Mouse (Mus musculus) kidney, adult 9 months (tissue): ENCODE data around the gene Slc26a5.

Experiments
- DNase-seq: peaks from one replicate; pipeline ENCODE4 v3.0.0; 2022

The Slc26a5 gene

DNA sequence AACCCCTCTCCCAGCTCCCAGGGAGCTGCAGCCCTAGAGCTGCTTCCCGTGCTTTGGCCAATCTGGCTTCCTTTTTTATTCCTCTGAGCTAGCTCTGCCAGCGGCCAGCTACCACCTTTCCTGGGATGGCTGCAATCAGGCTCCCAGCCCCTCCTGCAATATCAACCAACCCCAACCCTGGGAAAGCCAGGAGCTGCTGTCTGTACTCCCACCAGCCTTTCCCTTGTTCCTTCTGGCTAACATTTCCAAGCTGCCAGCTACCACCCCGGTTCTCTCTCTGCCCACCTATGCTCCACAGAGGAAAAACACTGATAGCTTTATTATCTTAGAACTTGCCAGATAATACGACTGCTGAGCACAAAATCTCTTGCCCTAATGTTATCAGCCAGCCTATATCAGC lies 60.6 kb downstream of the Slc26a5 start:
- no peak for DNase-seq

DNA sequence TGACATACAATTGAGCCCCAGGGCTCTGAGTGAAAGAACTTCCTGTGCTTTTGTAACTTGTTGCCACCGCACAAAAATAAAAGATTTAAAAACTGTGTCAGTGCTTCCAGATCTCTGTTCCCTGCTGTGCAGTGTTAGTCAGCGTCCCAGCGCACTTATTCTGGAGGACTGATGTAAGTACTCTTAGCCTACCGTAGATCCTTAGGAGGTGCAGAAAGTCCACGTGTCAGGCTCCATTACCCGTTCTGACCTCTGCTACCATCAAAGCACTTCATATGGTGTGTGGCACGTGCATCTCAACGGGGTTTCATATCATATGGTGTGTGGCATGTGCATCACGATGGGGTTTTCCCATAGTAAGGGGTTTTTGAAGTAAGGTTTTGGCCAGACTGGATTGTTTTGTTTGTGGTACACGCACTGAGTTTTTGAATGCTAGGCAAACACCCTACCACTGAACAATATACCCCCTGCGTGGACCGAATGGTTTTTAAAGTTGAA lies 61.7 kb downstream of the Slc26a5 start:
- no peak for DNase-seq

- DNase-seq: no peak
Measured at GRCm38 (mm10) chr5:21802907-21803306, 62.5 kb downstream of the Slc26a5 start.

- DNase-seq: no peak
Measured at GRCm38 (mm10) chr5:21792166-21792565, 73.2 kb downstream of the Slc26a5 start.

GRCm38 (mm10) chr5:21789061-21789460 lies 76.3 kb downstream of the Slc26a5 start:
- DNase-seq: no peak

DNA sequence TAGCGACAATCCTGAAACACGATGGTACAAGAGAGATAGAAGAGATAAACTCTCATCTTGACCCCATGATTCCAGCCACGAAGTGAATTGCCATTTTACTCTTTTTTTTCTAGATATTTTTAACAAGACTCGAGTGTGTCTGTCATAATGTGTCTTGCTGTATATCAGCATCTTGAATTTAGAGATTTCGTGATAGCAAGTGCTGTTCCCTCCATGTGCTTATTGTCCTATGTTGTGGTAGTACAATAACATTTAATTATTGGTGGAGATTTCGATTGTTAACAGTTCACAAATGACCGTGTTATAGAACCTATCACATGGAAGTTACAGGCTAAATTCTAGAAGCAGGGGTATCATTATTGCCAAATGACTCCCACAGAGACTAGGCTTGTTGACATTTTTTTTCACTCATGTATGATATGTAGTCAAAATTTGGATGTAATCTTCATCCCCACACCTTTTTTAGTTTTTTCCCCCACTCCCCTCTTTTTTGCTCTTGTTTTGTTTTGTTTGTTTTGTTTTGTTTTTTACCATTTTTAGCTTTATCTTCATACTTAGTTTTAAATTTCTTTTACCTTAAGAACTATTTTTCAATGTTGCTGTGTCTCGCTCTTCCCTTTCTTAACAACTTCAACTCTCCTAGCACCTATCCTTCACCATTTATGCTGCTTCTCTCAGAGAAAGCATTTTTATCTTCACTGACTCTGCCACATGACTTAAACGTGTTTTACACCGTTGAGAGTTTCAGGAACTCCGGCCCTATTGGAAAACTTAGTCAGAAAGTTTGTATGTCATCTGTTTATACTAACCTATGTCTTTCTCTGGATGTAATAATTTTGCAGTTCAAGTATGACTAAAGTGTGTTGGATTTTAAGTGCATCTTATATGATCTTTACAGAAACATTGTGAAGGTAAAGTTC lies 78.0 kb downstream of the Slc26a5 start:
- DNase-seq: no peak

- DNase-seq: peak; percentile 93
Measured at GRCm38 (mm10) chr5:21786258-21787185, 78.9 kb downstream of the Slc26a5 start.

GRCm38 (mm10) chr5:21785776-21786175 lies 79.6 kb downstream of the Slc26a5 start:
- DNase-seq: no peak

DNA sequence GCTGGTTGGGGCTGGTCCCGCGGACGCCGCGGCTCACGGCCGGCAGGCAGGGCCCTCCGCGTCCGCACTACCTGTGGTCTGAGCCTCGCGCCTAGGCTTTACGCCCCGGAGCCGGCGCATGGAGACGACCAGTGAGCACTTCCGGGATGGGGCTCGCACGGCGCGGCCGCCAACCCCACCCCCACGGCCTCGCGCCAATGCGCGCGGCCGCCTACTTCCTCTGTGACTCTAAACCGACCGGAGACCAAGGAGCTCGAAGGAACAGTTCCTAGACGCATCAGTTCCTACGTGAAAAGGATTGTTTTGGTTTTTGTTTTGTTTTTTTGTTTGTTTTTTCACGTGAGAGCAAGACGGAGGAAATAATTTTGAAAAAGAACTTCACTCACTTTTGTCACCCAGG lies 80.4 kb downstream of the Slc26a5 start, which contains the start of the genes Dnajc2 and Psmc2:
Gene Dnajc2 (minus strand): TSS at position 199 of the 400 bp plus-strand sequence.
Gene Psmc2 (plus strand): TSS at position 231 of the 400 bp plus-strand sequence.
- peak; percentile 93 for DNase-seq

GRCm38 (mm10) chr5:21784161-21785052 lies 81.0 kb downstream of the Slc26a5 start:
- DNase-seq: peak; percentile 31

GRCm38 (mm10) chr5:21776491-21776890 lies 88.9 kb downstream of the Slc26a5 start:
- no peak for DNase-seq

GRCm38 (mm10) chr5:21769841-21770240 lies 95.6 kb downstream of the Slc26a5 start:
- DNase-seq: no peak

DNA sequence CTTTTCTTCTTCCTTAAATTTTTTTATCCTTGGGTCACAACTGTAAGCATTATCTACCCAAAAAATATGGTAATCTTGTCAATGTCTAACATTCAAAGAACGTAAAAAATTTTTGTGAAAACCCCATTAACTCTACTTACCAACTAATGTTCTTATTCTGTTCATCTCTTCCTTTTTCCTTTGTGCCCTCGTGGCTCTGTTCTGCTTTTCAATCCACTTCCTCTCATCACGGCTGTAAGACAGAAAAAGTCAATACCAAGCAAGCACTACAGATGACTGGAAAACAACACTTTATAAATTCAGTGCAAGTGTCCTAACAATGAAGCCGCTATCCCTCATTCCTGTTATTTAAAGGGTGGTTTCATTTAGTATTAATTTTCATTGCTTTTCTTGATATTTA lies 96.9 kb downstream of the Slc26a5 start:
- DNase-seq: no peak
